Mouse (Mus musculus): Measurements from ENCODE around the gene Pfkfb2.
"Not testable (repeated sequence)": the region's sequence is repeated elsewhere in the genome, so short reads cannot be mapped to it uniquely, and the experiment has no call there.

Gene Pfkfb2

GRCm38 (mm10) chr1:130699937-130700633 lies 29.0 kb downstream of the Pfkfb2 start:
- in situ Hi-C loops (cut with MseI, MboI): loop anchor here in 1 of 2 experiments (10.0 kb wide), 1 partner anchor 75 kb away; no protein-coding TSS in a partner anchor

GRCm38 (mm10) chr1:130698601-130699000 lies 30.5 kb downstream of the Pfkfb2 start:
- in situ Hi-C loops (cut with MseI, MboI): loop anchor here in 1 of 2 experiments (10.0 kb wide), 1 partner anchor 76 kb away; no protein-coding TSS in a partner anchor

GRCm38 (mm10) chr1:130683905-130684304 lies 45.1 kb downstream of the Pfkfb2 start:
- in situ Hi-C loops (cut with MseI, MboI): no loop called here

- in situ Hi-C loops (cut with MseI, MboI): no loop called here
Observed at GRCm38 (mm10) chr1:130681656-130682413, 47.2 kb downstream of the Pfkfb2 start.

GRCm38 (mm10) chr1:130681075-130681474 lies 48.0 kb downstream of the Pfkfb2 start:
- in situ Hi-C loops (cut with MseI, MboI): no loop called here

GRCm38 (mm10) chr1:130678551-130678950 lies 50.5 kb downstream of the Pfkfb2 start:
- in situ Hi-C loops (cut with MseI, MboI): no loop called here

GRCm38 (mm10) chr1:130663576-130663975 lies 65.5 kb downstream of the Pfkfb2 start:
- in situ Hi-C loops (cut with MseI, MboI): not testable (repeated sequence)

GRCm38 (mm10) chr1:130661454-130661853 lies 67.6 kb downstream of the Pfkfb2 start, which contains the start of gene C4bp:
C4bp (minus strand) TSS chr1:130661632.
- in situ Hi-C loops (cut with MseI, MboI): no loop called here

- in situ Hi-C loops (cut with MseI, MboI): not testable (repeated sequence)
Observed at GRCm38 (mm10) chr1:130659641-130660040, 69.4 kb downstream of the Pfkfb2 start.

GRCm38 (mm10) chr1:130644103-130644502 lies 85.0 kb downstream of the Pfkfb2 start:
- in situ Hi-C loops (cut with MseI, MboI): no loop called here

GRCm38 (mm10) chr1:130640967-130641366 lies 88.1 kb downstream of the Pfkfb2 start:
- in situ Hi-C loops (cut with MseI, MboI): no loop called here

Data from mouse trophoblast stem cell (cell line).